Mouse (Mus musculus) kidney, adult 2 months (tissue): Measurements from ENCODE around the gene Sostdc1. TPM values are rescaled to one million over a fixed set of nuclear protein-coding genes. Genes with fewer than 3 reads are reported as not detected.

Experiments used
- DNase-seq: peaks from one replicate; pipeline ENCODE4 v3.0.0; 2021
- H3K27ac ChIP-seq: fragments of 200-500 bp; 2 replicates; pipeline ENCODE4 v1.5.1; 2012; ENCODE audit warnings: low read depth, low read length, control low read depth, inconsistent platforms; ENCODE audit not compliant: insufficient read depth
- H3K27me3 ChIP-seq: fragments of 200-500 bp; replicated peaks from 2 replicates; pipeline ENCODE4 v1.6.1; 2012; ENCODE audit warnings: mild to moderate bottlenecking, moderate library complexity, low read length, inconsistent platforms; ENCODE audit not compliant: control insufficient read depth, insufficient read depth
- H3K36me3 ChIP-seq: fragments of 200-500 bp; 2 replicates; pipeline ENCODE4 v1.6.1; 2012; ENCODE audit warnings: mild to moderate bottlenecking, moderate library complexity, low read length, inconsistent platforms; ENCODE audit not compliant: control insufficient read depth, insufficient read depth
- H3K4me1 ChIP-seq: fragments of 200-500 bp; 2 replicates; pipeline ENCODE4 v1.6.1; 2011; ENCODE audit warnings: low read length; ENCODE audit not compliant: control insufficient read depth, insufficient read depth
- H3K4me3 ChIP-seq: fragments of 200-500 bp; 2 replicates; pipeline ENCODE4 v1.5.1; 2011; ENCODE audit warnings: mild to moderate bottlenecking, low read depth, low read length, control low read depth; ENCODE audit not compliant: insufficient read depth
- CTCF ChIP-seq: fragments of 200-500 bp; conservative IDR thresholded peaks from 2 replicates; pipeline ENCODE4 v1.5.1; 2011; ENCODE audit warnings: low read depth, mild to moderate bottlenecking, control low read depth, low read length, moderate library complexity, mixed read lengths; ENCODE audit not compliant: insufficient read depth, insufficient read length
- POLR2A ChIP-seq: fragments of 200-500 bp; IDR thresholded peaks from one replicate; pipeline ENCODE4 v1.6.1; 2011; ENCODE audit warnings: low read depth, low read length, control low read depth
- whole genome bisulfite sequencing: fragments of 180-500 bp; shearing (Covaris S2); methylation state at CpG from one replicate; pipeline ENCODE4 v1.1.7; 2018; 5-methylcytosine and 5-hydroxymethylcytosine counted together
- polyA plus RNA-seq: library from polyadenylated mRNA; depleted of rRNA; stranded (reverse); fragments of >200 nt; gene quantifications from 2 replicates; pipeline ENCODE4 v1.2.3, GENCODE M21; 2012

Gene Sostdc1
- polyA plus RNA-seq, 1 experiment, result 64.7 TPM

DNA sequence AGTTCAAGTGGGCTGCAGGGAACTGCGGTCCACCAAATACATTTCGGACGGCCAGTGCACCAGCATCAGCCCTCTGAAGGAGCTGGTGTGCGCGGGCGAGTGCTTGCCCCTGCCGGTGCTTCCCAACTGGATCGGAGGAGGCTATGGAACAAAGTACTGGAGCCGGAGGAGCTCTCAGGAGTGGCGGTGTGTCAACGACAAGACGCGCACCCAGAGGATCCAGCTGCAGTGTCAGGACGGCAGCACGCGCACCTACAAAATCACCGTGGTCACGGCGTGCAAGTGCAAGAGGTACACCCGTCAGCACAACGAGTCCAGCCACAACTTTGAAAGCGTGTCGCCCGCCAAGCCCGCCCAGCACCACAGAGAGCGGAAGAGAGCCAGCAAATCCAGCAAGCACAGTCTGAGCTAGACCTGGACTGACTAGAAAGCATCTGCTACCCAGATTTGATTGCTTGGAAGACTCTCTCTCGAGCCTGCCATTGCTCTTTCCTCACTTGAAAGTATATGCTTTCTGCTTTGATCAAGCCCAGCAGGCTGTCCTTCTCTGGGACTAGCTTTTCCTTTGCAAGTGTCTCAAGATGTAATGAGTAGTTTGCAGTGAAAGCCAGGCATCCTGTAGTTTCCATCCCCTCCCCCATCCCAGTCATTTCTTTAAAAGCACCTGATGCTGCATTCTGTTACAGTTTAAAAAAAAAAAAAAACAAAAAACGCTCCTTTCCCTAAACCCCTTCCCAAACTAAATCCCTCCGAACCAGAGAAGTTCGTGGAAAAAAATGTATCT, 3.3 kb downstream of the Sostdc1 start:
- H3K27ac ChIP-seq, result peak overlapping the region; percentile 48
- WGBS, result 3% methylated on average over 30 of the region's 30 CpGs
- peak; percentile 45 for DNase-seq

DNA sequence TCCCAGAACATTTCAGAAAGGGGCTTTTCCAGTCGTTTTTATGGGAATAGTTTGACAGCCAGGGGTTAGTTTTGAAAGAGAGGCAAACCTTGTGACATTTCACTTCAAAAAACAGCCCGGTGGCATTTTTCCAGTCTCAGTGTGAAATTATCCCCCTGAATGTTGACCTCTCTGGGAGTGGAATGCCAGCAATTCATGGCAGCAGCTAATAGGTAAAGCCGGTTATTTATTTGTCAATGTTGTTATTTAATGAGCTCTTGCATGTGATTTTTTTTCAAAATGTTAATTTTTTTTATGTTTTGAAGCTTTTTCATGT, 3.8 kb downstream of the Sostdc1 start:
- DNase-seq, result peak; percentile 68
- 12% methylated on average over 3 of the region's 3 CpGs for WGBS
- H3K27ac ChIP-seq, result peak overlapping the region; percentile 48; the same call in 1 of the 2 replicates
- no peak for TF ChIP-seq CTCF
- TF ChIP-seq POLR2A, result no peak
- H3K4me3 ChIP-seq, result no peak overlapping the region
- H3K4me1 ChIP-seq, result no peaks in the 10 kb centered on the region
- no peaks in the 10 kb centered on the region for H3K27me3 ChIP-seq
- no peaks in the 10 kb centered on the region for H3K36me3 ChIP-seq

More for the DNA sequence above, 3.3 kb downstream of the Sostdc1 start:
- no peaks in the 10 kb centered on the region for H3K27me3 ChIP-seq
- no peaks in the 10 kb centered on the region for H3K4me1 ChIP-seq
- TF ChIP-seq POLR2A (no peak), CTCF (no peak)
- H3K36me3 ChIP-seq, result no peaks in the 10 kb centered on the region
- H3K4me3 ChIP-seq, result peak overlapping the region; percentile 48

DNA sequence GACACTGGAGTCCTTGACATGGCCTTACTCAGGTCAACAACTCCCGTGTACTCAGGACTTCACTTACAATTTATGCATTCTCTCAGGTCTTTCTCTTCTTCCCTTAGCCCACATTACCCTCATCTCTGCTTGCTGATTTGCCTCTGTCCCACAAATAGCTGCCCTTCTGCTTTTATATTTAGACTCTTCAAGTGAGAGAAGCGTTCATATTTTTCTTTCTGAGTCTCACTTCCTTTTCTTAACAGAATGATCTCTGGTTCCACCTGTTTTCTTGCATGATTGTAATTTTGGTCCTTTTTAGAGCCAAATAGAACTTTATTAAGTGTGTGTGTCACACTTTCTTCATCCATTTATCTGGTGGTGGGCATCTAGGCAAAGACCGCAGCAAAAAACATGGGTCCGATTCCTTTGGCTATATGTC, 12.2 kb downstream of the Sostdc1 start:
- no peaks in the 10 kb centered on the region for H3K36me3 ChIP-seq
- H3K4me3 ChIP-seq, result no peak overlapping the region
- no peaks in the 10 kb centered on the region for H3K27me3 ChIP-seq
- no peak for DNase-seq
- TF ChIP-seq POLR2A, result no peak
- no peak for TF ChIP-seq CTCF
- no peak overlapping the region for H3K27ac ChIP-seq
- WGBS, result 82% methylated on average over 4 of the region's 4 CpGs
- H3K4me1 ChIP-seq, result no peaks in the 10 kb centered on the region

DNA sequence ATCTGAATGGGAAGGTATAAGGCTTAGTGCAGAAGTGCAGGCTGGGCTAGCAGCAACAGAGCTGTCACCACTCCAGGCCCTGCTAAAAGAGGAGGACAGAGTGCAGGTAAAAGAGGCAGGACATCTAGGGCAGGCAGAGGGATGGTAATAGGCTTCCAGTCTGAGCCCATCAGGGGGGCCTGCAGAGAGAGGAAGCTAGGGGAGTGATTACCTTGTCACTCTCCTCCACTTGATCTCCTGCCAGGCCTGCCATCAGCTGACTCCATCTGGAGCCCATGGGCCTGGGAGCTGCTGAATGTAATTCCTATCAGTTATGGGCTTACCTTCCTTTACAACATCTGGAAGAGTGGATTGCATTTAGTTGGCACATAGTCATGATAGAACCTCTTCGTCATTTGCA, 18.7 kb downstream of the Sostdc1 start:
- TF ChIP-seq POLR2A, result no peak
- no peak for TF ChIP-seq CTCF
- Histone ChIP-seq H3K4me1 (no peaks in the 10 kb centered on the region), H3K27ac (no peak overlapping the region), H3K36me3 (no peaks in the 10 kb centered on the region), H3K27me3 (no peaks in the 10 kb centered on the region), H3K4me3 (no peak overlapping the region)
- WGBS, result 98% methylated on average over 1 of the region's 1 CpGs
- no peak for DNase-seq

DNA sequence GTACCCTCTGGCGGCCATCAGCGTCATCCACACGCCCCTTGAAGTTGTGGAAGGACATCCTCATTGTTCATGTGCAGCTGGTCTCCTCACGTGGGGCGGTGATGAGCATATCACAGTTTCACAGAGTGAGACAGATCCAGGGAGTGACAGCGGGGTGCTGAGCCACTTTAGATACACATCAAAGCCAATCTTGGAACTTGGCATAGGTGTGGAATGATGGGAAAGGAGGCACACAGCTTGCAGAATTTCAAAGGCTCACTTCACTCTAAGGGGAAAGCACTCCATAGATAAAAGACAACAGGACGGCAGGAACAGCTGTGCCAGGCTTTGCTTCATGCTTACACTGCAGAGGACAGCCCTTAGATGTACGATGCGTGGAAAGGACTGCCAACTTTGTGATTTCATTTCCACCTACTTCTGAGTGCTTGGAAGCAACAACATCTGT, 19.9 kb downstream of the Sostdc1 start:
- H3K27me3 ChIP-seq, result no peaks in the 10 kb centered on the region
- H3K4me3 ChIP-seq, result no peak overlapping the region
- WGBS, result 77% methylated on average over 9 of the region's 9 CpGs
- no peak for DNase-seq
- no peaks in the 10 kb centered on the region for H3K36me3 ChIP-seq
- no peak overlapping the region for H3K27ac ChIP-seq
- TF ChIP-seq CTCF (no peak), POLR2A (no peak)
- no peaks in the 10 kb centered on the region for H3K4me1 ChIP-seq

DNA sequence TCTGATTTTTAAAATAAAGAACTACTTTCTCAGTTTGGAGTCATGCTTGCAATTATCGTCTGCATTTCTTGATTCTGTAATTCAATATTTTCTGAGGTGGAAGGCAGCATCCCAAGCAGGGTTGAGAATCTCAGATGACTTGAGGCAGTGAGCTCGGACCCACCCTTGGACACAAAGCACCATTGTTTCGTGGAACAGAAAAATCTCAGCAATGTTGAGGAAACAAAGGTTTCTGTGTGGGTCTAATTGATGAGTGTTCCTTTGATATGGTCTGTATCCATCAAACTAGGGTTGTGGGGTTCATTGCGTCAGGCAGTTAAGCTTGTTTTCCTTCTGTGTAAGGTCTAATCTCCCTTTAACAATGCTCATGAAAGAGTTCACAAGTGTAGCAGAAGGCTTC, 30.2 kb downstream of the Sostdc1 start:
- Histone ChIP-seq H3K36me3 (no peaks in the 10 kb centered on the region), H3K27ac (no peak overlapping the region), H3K4me3 (no peak overlapping the region), H3K27me3 (no peaks in the 10 kb centered on the region), H3K4me1 (no peaks in the 10 kb centered on the region)
- 85% methylated on average over 4 of the region's 4 CpGs for WGBS
- DNase-seq, result no peak
- TF ChIP-seq POLR2A (no peak), CTCF (no peak)

DNA sequence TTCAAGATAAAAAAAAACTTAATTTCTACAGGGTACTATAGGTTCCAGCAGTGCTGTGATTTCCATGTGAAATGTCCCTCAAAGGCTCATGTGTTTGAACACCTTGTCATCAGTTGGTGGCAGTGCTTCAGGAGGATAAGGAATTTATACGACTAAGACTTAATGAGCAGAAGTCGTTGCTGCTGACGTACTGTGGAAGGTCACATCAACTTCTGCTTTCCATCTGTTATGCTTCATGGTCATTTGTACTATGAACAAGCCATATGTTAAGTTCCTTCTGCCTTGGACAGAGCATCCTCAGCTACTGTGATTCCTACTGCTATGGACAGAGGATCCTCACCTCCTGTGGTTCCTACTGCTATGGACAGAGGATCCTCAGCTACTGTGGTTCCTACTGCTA, 46.1 kb downstream of the Sostdc1 start:
- WGBS, result 87% methylated on average over 3 of the region's 3 CpGs
- H3K27me3 ChIP-seq, result no peaks in the 10 kb centered on the region
- no peaks in the 10 kb centered on the region for H3K36me3 ChIP-seq
- H3K27ac ChIP-seq, result no peak overlapping the region
- no peak for DNase-seq
- TF ChIP-seq CTCF, result no peak
- TF ChIP-seq POLR2A, result no peak
- H3K4me1 ChIP-seq, result no peaks in the 10 kb centered on the region
- H3K4me3 ChIP-seq, result no peak overlapping the region
